ENCODE assay signal across 32 mouse cellular contexts in genomic region chr13:75823201-75823600, GRCm38 (mm10). TPM values are rescaled to one million over a fixed set of nuclear protein-coding genes. Genes with fewer than 3 reads are reported as not detected.
A peak's percentile ranks its signal among the peaks of the same experiment; 100 is the strongest.
DNase-seq lines count a peak whose midpoint lies in the region; ATAC-seq and TF ChIP-seq lines count a peak whose summit lies in the region.
"Had no signal": no experiment of that assay in that cellular context is flagged by ENCODE, and none has a peak within 500 bp of the region (broad histone marks: within the 10 kb centered on the region; RNA-seq: fewer than 3 reads in every experiment).

No protein-coding gene starts in this region.

- no peak for TF ChIP-seq CTCF in spleen, adult 2 months (IDR thresholded peaks at IDR 0.05; ENCODE audit: extremely low read depth, insufficient read depth, insufficient read length, insufficient replicate concordance)
- TF ChIP-seq CTCF in bone marrow macrophage, adult 2 months (IDR thresholded peaks at IDR 0.05; ENCODE audit: low read depth, low read length), result no peak

- H3K36me3 ChIP-seq in spleen, adult 2 months (ENCODE audit: control insufficient read depth, insufficient read depth, low read length), result no peaks in the 10 kb centered on the region
- H3K36me3 ChIP-seq in forebrain, embryonic 14.5 days (ENCODE audit: control insufficient read depth, insufficient read depth, low read length), result no peaks in the 10 kb centered on the region
- no peaks in the 10 kb centered on the region for H3K36me3 ChIP-seq in hindbrain, embryonic 12.5 days
- H3K36me3 ChIP-seq: embryonic facial prominence, embryonic 10.5 days; embryonic facial prominence, embryonic 15.5 days; forebrain, embryonic 12.5 days; limb, embryonic 13.5 days; liver, embryonic 12.5 days; midbrain, embryonic 12.5 days; neural tube, embryonic 15.5 days had no signal

- H3K27ac ChIP-seq in spleen, adult 2 months (ENCODE audit: insufficient read depth, low read length), result peak overlapping the region; percentile 10; the same call in 1 of the 2 replicates
- H3K27ac ChIP-seq in bone marrow macrophage, adult 2 months (ENCODE audit: insufficient read depth, low read depth, low read length), result peak overlapping the region; percentile 51
- no peak overlapping the region for H3K27ac ChIP-seq in forebrain, embryonic 14.5 days (ENCODE audit: low read depth, low read length)
- H3K27ac ChIP-seq in hindbrain, embryonic 12.5 days, result no peak overlapping the region
- H3K27ac ChIP-seq: embryonic facial prominence, embryonic 10.5 days; embryonic facial prominence, embryonic 15.5 days; forebrain, embryonic 12.5 days; hindbrain, embryonic 14.5 days; layer of hippocampus, adult 2 months; limb, embryonic 13.5 days; liver, embryonic 12.5 days; midbrain, embryonic 12.5 days; neural tube, embryonic 15.5 days had no signal

- H3K9ac ChIP-seq in forebrain, embryonic 14.5 days (ENCODE audit: low read length), result no peak overlapping the region
- H3K9ac ChIP-seq in hindbrain, embryonic 12.5 days, result no peak overlapping the region
- H3K9ac ChIP-seq: embryonic facial prominence, embryonic 15.5 days; forebrain, embryonic 12.5 days; hindbrain, embryonic 14.5 days; limb, embryonic 13.5 days; liver, embryonic 12.5 days; midbrain, embryonic 12.5 days; neural tube, embryonic 15.5 days had no signal

- peak; percentile 54 for ATAC-seq in megakaryocyte progenitor cell, adult 5-6 weeks (replicated peaks; ENCODE audit: poor library complexity)
- no peak for ATAC-seq in forebrain, embryonic 14.5 days
- ATAC-seq in hindbrain, embryonic 12.5 days (ENCODE audit: low FRiP score), result no peak
- ATAC-seq: inflammation-experienced regulatory T-cells, adult 6 months; liver, embryonic 12.5 days; Patski had no signal

- peaks cover 2% of the 10 kb centered on the region; the same call in 1 of the 2 replicates for H3K4me1 ChIP-seq in spleen, adult 2 months (ENCODE audit: control insufficient read depth, insufficient read depth, insufficient read length)
- peaks cover 33% of the 10 kb centered on the region for H3K4me1 ChIP-seq in bone marrow macrophage, adult 2 months (ENCODE audit: control insufficient read depth, insufficient read depth, low read length)
- H3K4me1 ChIP-seq in forebrain, embryonic 14.5 days (ENCODE audit: control insufficient read depth, insufficient read depth, low read length), result no peaks in the 10 kb centered on the region
- H3K4me1 ChIP-seq in hindbrain, embryonic 12.5 days, result no peaks in the 10 kb centered on the region
- H3K4me1 ChIP-seq: embryonic facial prominence, embryonic 10.5 days; embryonic facial prominence, embryonic 15.5 days; limb, embryonic 13.5 days; liver, embryonic 12.5 days; midbrain, embryonic 12.5 days; neural tube, embryonic 15.5 days had no signal

- no peak for DNase-seq in spleen, adult 2 months (ENCODE audit: low read depth in 1 of 2, low spot score in 2 of 2)
- no peak for DNase-seq in spleen, adult 12 weeks (ENCODE audit: low spot score)
- no peak for DNase-seq in embryo, embryonic 9.5 days (ENCODE audit: extremely low spot score)
- no peak for DNase-seq in forebrain, embryonic 14.5 days (ENCODE audit: low spot score)
- DNase-seq: adrenal gland, postnatal 10 days; cerebellum, adult 18-20 months; cerebellum, postnatal 10 days; gastrocnemius, postnatal 14 days; heart, postnatal 4 days; kidney, adult 18-20 months; kidney, postnatal 36 days; lung, adult 18-20 months; lung, postnatal 10 days; right cerebral cortex, adult 18-20 months; right cerebral cortex, postnatal 4 days; thymus, postnatal 4 days had no signal

- no peaks in the 10 kb centered on the region for H3K9me3 ChIP-seq in forebrain, embryonic 14.5 days (replicated peaks; ENCODE audit: control insufficient read depth, low read length)
- H3K9me3 ChIP-seq in hindbrain, embryonic 12.5 days (replicated peaks), result no peaks in the 10 kb centered on the region
- H3K9me3 ChIP-seq: embryonic facial prominence, embryonic 10.5 days; embryonic facial prominence, embryonic 15.5 days; forebrain, embryonic 12.5 days; limb, embryonic 13.5 days; liver, embryonic 12.5 days; midbrain, embryonic 12.5 days; neural tube, embryonic 15.5 days had no signal

- no peak overlapping the region for H3K4me3 ChIP-seq in spleen, adult 2 months (ENCODE audit: extremely low read depth, insufficient read depth, insufficient read length)
- no peak overlapping the region for H3K4me3 ChIP-seq in bone marrow macrophage, adult 2 months (ENCODE audit: insufficient read depth, low read length)
- no peak overlapping the region for H3K4me3 ChIP-seq in forebrain, embryonic 14.5 days (ENCODE audit: low read depth, low read length)
- H3K4me3 ChIP-seq in hindbrain, embryonic 12.5 days, result no peak overlapping the region
- H3K4me3 ChIP-seq: embryonic facial prominence, embryonic 10.5 days; embryonic facial prominence, embryonic 15.5 days; forebrain, embryonic 12.5 days; layer of hippocampus, adult 2 months; limb, embryonic 13.5 days; liver, embryonic 12.5 days; midbrain, embryonic 12.5 days; neural tube, embryonic 15.5 days had no signal

- 81% methylated on average over 9 of the region's 9 CpGs for WGBS in spleen, adult 2 months
- 92% methylated on average over 9 of the region's 9 CpGs for WGBS in forebrain, embryonic 14.5 days
- 91% methylated on average over 9 of the region's 9 CpGs for WGBS in hindbrain, embryonic 12.5 days

- H3K27me3 ChIP-seq in spleen, adult 2 months (ENCODE audit: control insufficient read depth, insufficient read depth, low read length), result no peaks in the 10 kb centered on the region
- H3K27me3 ChIP-seq in forebrain, embryonic 14.5 days (replicated peaks; ENCODE audit: control insufficient read depth, insufficient read depth, low read length), result no peaks in the 10 kb centered on the region
- no peaks in the 10 kb centered on the region for H3K27me3 ChIP-seq in hindbrain, embryonic 12.5 days
- H3K27me3 ChIP-seq: CH12.LX; embryonic facial prominence, embryonic 15.5 days; forebrain, embryonic 12.5 days; limb, embryonic 13.5 days; liver, embryonic 12.5 days; midbrain, embryonic 12.5 days; neural tube, embryonic 15.5 days; Patski had no signal

- no peak for TF ChIP-seq POLR2A in spleen, adult 2 months (IDR thresholded peaks at IDR 0.05; ENCODE audit: low read depth, low read length)
- no peak for TF ChIP-seq POLR2A in bone marrow macrophage, adult 2 months (IDR thresholded peaks at IDR 0.05; ENCODE audit: borderline replicate concordance, low read depth, low read length)

- no peak overlapping the region for H3K4me2 ChIP-seq in forebrain, embryonic 14.5 days (ENCODE audit: low read length)
- no peak overlapping the region for H3K4me2 ChIP-seq in hindbrain, embryonic 12.5 days (replicated peaks)
- H3K4me2 ChIP-seq: embryonic facial prominence, embryonic 15.5 days; forebrain, embryonic 12.5 days; heart, embryonic 11.5 days; hindbrain, embryonic 14.5 days; limb, embryonic 13.5 days; liver, embryonic 12.5 days; midbrain, embryonic 12.5 days; neural tube, embryonic 15.5 days had no signal

RNA-seq across cellular contexts. Expression of gene Glrx, which starts 16.5 kb away (rescaled TPM):
- 13.9 and 15.9 TPM in 2 replicates for polyA plus RNA-seq in spleen, adult 2 months (2012; rRNA removed)
- polyA plus RNA-seq in bone marrow macrophage, adult 2 months (2012; ENCODE audit: insufficient read depth, insufficient read length, missing spikeins), result 112 and 121 TPM in 2 replicates
- 225 and 237 TPM in 2 replicates for total RNA-seq in megakaryocyte progenitor cell, adult 5-6 weeks (2015)
- 116 and 123 TPM in 2 replicates for total RNA-seq in megakaryocyte progenitor cell, adult 5-6 weeks (2017)
- 37.3 and 37.7 TPM in 2 replicates for polyA plus RNA-seq in forebrain, embryonic 14.5 days (2014; fragmentation: Nextera tagmentation; extraction: Ambion mirVana)
- polyA plus RNA-seq in hindbrain, embryonic 12.5 days (2016; fragmentation: Nextera tagmentation; extraction: Ambion mirVana), result 35.2 and 36.5 TPM in 2 replicates

Comparison
In these comparisons a context has a peak if more than half of its experiments do, and no peak if none do; other contexts are left out.
1. H3K27ac ChIP-seq: peak in spleen, adult 2 months (single experiment) and bone marrow macrophage, adult 2 months (single experiment); none in forebrain, embryonic 14.5 days (single experiment) and hindbrain, embryonic 12.5 days (single experiment).